ENCODE assay signal across 19 mouse cellular contexts in the genomic region with DNA sequence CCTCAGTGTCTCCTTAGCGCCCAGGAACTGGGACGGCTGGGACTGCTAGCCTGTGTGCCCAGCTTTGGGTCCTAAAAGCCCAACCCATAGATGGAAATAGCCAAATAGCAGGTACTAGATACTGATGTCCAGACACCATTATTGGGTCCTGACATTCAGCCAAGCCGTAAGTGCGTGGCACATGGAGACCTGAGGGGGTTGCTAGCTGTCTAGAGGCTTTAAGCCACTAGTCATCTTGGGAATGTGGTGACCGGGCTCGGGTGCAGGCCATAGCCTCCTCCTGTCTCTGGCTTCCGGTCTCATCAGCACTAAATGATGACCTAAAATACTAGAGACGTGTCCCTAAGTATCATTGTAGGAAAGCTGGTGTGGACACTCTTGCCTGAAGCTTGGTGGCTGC. TPM values are rescaled to one million over a fixed set of nuclear protein-coding genes. Genes with fewer than 3 reads are reported as not detected.
A peak's percentile ranks its signal among the peaks of the same experiment; 100 is the strongest.
DNase-seq lines count a peak whose midpoint lies in the region; ATAC-seq and TF ChIP-seq lines count a peak whose summit lies in the region.
"Had no signal": no experiment of that assay in that cellular context is flagged by ENCODE, and none has a peak within 500 bp of the region (broad histone marks: within the 10 kb centered on the region; RNA-seq: fewer than 3 reads in every experiment).

No protein-coding gene starts in this region.

- H3K27ac ChIP-seq in cerebellum, adult 2 months (ENCODE audit: insufficient read depth, low read length) = peak overlapping the region; percentile 81
- peak overlapping the region; percentile 17; the same call in 1 of the 2 replicates for H3K27ac ChIP-seq in hindbrain, postnatal 0 days
- no peak overlapping the region for H3K27ac ChIP-seq in hindbrain, embryonic 14.5 days

- no peaks in the 10 kb centered on the region for H3K9me3 ChIP-seq in hindbrain, postnatal 0 days (ENCODE audit: low read length)
- no peaks in the 10 kb centered on the region for H3K9me3 ChIP-seq in hindbrain, embryonic 14.5 days (ENCODE audit: control insufficient read depth, low read length)
- H3K9me3 ChIP-seq: G1E had no signal

- no peak for DNase-seq in cerebellum, adult 2 months
- DNase-seq in cerebellum, adult 18-20 months = no peak
- DNase-seq in cerebellum, adult 9-11 months = peak; percentile 68
- no peak for DNase-seq in hindbrain, postnatal 0 days (ENCODE audit: low spot score)
- DNase-seq in hindbrain, embryonic 14.5 days (ENCODE audit: low spot score) = no peak
- DNase-seq: adrenal gland, adult 2 months; adrenal gland, adult 8-10 months; adrenal gland, postnatal 10 days; adrenal gland, postnatal 14 days; adrenal gland, postnatal 25 days; adrenal gland, postnatal 36 days; B cell, adult 2 months had no signal

- TF ChIP-seq POLR2A in cerebellum, adult 2 months (IDR thresholded peaks at IDR 0.05; ENCODE audit: borderline replicate concordance, insufficient read depth, low read length) = no peak

- no peaks in the 10 kb centered on the region for H3K27me3 ChIP-seq in cerebellum, adult 2 months (ENCODE audit: control insufficient read depth, insufficient read depth, low read length)
- H3K27me3 ChIP-seq in hindbrain, postnatal 0 days (ENCODE audit: insufficient read depth, low read length) = no peaks in the 10 kb centered on the region
- H3K27me3 ChIP-seq in hindbrain, embryonic 14.5 days (ENCODE audit: control insufficient read depth, insufficient read depth, low read length) = no peaks in the 10 kb centered on the region
- H3K27me3 ChIP-seq: CH12.LX, Patski had no signal

- peaks cover 45% of the 10 kb centered on the region for H3K36me3 ChIP-seq in hindbrain, postnatal 0 days (ENCODE audit: insufficient read depth, low read length)
- H3K36me3 ChIP-seq in hindbrain, embryonic 14.5 days (replicated peaks; ENCODE audit: control insufficient read depth, insufficient read depth) = peaks cover 100% of the 10 kb centered on the region

- no peak for ATAC-seq in cerebellum, adult (ENCODE audit: insufficient number of reproducible peaks, low FRiP score, low TSS enrichment)
- ATAC-seq in hindbrain, postnatal 0 days = no peak
- no peak for ATAC-seq in hindbrain, embryonic 14.5 days (ENCODE audit: low FRiP score)
- ATAC-seq: activated CD4-positive, CD25-positive, alpha-beta regulatory T cell, adult 4 months; CD4-positive, CD25-positive, alpha-beta regulatory T cell, adult 4 months had no signal

- H3K4me2 ChIP-seq in hindbrain, postnatal 0 days (ENCODE audit: low read depth, low read length) = no peak overlapping the region
- H3K4me2 ChIP-seq in hindbrain, embryonic 14.5 days (replicated peaks) = no peak overlapping the region

- TF ChIP-seq CTCF in cerebellum, adult 2 months (IDR thresholded peaks at IDR 0.05; ENCODE audit: borderline replicate concordance, insufficient read depth, low read depth, low read length) = no peak
- TF ChIP-seq CTCF in hindbrain, postnatal 0 days (IDR thresholded peaks at IDR 0.05; ENCODE audit: low read depth) = no peak

- H3K4me3 ChIP-seq in cerebellum, adult 2 months (replicated peaks; ENCODE audit: insufficient read depth, low read depth, low read length) = no peak overlapping the region
- no peak overlapping the region for H3K4me3 ChIP-seq in hindbrain, postnatal 0 days (ENCODE audit: low read length)
- H3K4me3 ChIP-seq in hindbrain, embryonic 14.5 days (replicated peaks; ENCODE audit: low read length) = no peak overlapping the region

- H3K9ac ChIP-seq in hindbrain, postnatal 0 days (replicated peaks; ENCODE audit: low read length) = no peak overlapping the region
- no peak overlapping the region for H3K9ac ChIP-seq in hindbrain, embryonic 14.5 days

- peaks cover 33% of the 10 kb centered on the region for H3K4me1 ChIP-seq in cerebellum, adult 2 months (ENCODE audit: control insufficient read depth, insufficient read depth, low read length)
- no peaks in the 10 kb centered on the region for H3K4me1 ChIP-seq in hindbrain, postnatal 0 days (ENCODE audit: insufficient read depth, low read length)
- no peaks in the 10 kb centered on the region for H3K4me1 ChIP-seq in hindbrain, embryonic 14.5 days (replicated peaks; ENCODE audit: control insufficient read depth, insufficient read depth, low read length)

- WGBS in cerebellum, adult 2 months = 58% methylated on average over 8 of the region's 8 CpGs
- WGBS in hindbrain, postnatal 0 days = 86% methylated on average over 8 of the region's 8 CpGs
- 95% methylated on average over 8 of the region's 8 CpGs for WGBS in hindbrain, embryonic 14.5 days

RNA-seq across cellular contexts. Expression of gene Tchp, which starts 10.4 kb away (rescaled TPM):
- 33.9 and 35.5 TPM in 2 replicates for polyA plus RNA-seq in cerebellum, adult 2 months (2012; rRNA removed)
- total RNA-seq in hindbrain, postnatal 0 days (2014; rRNA removed) = 9.0 and 12.7 TPM in 2 replicates
- 14.4 and 15.6 TPM in 2 replicates for polyA plus RNA-seq in hindbrain, postnatal 0 days (2015; fragmentation: Nextera tagmentation; extraction: Ambion mirVana)
- 10.6 and 15.4 TPM in 2 replicates for polyA plus RNA-seq in hindbrain, embryonic 14.5 days (2014; fragmentation: Nextera tagmentation; extraction: Ambion mirVana)

RNA-seq across cellular contexts. Expression of gene Gltp, which starts 27.2 kb away (rescaled TPM):
- polyA plus RNA-seq in cerebellum, adult 2 months (2012; rRNA removed) = 79.3 and 87.5 TPM in 2 replicates
- 36.3 and 51.0 TPM in 2 replicates for total RNA-seq in hindbrain, postnatal 0 days (2014; rRNA removed)
- 55.0 and 55.1 TPM in 2 replicates for polyA plus RNA-seq in hindbrain, postnatal 0 days (2015; fragmentation: Nextera tagmentation; extraction: Ambion mirVana)
- 33.7 and 38.9 TPM in 2 replicates for polyA plus RNA-seq in hindbrain, embryonic 14.5 days (2014; fragmentation: Nextera tagmentation; extraction: Ambion mirVana)

RNA-seq across cellular contexts. Expression of gene Ankrd13a, which starts 56.5 kb away (rescaled TPM):
- polyA plus RNA-seq in cerebellum, adult 2 months (2012; rRNA removed) = 61.6 and 62.1 TPM in 2 replicates
- 44.7 and 55.1 TPM in 2 replicates for total RNA-seq in hindbrain, postnatal 0 days (2014; rRNA removed)
- 30.7 and 31.4 TPM in 2 replicates for polyA plus RNA-seq in hindbrain, postnatal 0 days (2015; fragmentation: Nextera tagmentation; extraction: Ambion mirVana)
- 45.5 and 48.9 TPM in 2 replicates for polyA plus RNA-seq in hindbrain, embryonic 14.5 days (2014; fragmentation: Nextera tagmentation; extraction: Ambion mirVana)

RNA-seq across cellular contexts. Expression of gene Git2, which starts 57.4 kb away (rescaled TPM):
- polyA plus RNA-seq in cerebellum, adult 2 months (2012; rRNA removed) = 96.5 and 107 TPM in 2 replicates
- total RNA-seq in hindbrain, postnatal 0 days (2014; rRNA removed) = 41.2 and 43.5 TPM in 2 replicates
- 34.4 and 36.4 TPM in 2 replicates for polyA plus RNA-seq in hindbrain, postnatal 0 days (2015; fragmentation: Nextera tagmentation; extraction: Ambion mirVana)
- 44.3 and 45.1 TPM in 2 replicates for polyA plus RNA-seq in hindbrain, embryonic 14.5 days (2014; fragmentation: Nextera tagmentation; extraction: Ambion mirVana)

RNA-seq across cellular contexts. Expression of gene Trpv4, which starts 59.7 kb away (rescaled TPM):
- polyA plus RNA-seq in cerebellum, adult 2 months (2012; rRNA removed) = 3.0 and 5.5 TPM in 2 replicates
- 2.7 TPM in 2 replicates for total RNA-seq in hindbrain, postnatal 0 days (2014; rRNA removed)
- polyA plus RNA-seq in hindbrain, postnatal 0 days (2015; fragmentation: Nextera tagmentation; extraction: Ambion mirVana) = 3.0 and 3.4 TPM in 2 replicates
- 1.1 and 1.4 TPM in 2 replicates for polyA plus RNA-seq in hindbrain, embryonic 14.5 days (2014; fragmentation: Nextera tagmentation; extraction: Ambion mirVana)
- total RNA-seq: CH12.LX, G1E, MEL had no signal
